Mouse (Mus musculus) lung, postnatal 0 days (tissue): ENCODE measurements around the gene Dnpep.

Source experiments
- CTCF ChIP-seq: IDR thresholded peaks from 2 replicates; pipeline ENCODE4 v1.5.1; 2016; ENCODE audit warnings: antibody characterized with exemption, mild to moderate bottlenecking
- EP300 ChIP-seq: IDR thresholded peaks from 2 replicates; pipeline ENCODE4 v1.6.1; 2016; ENCODE audit warnings: antibody characterized with exemption, mild to moderate bottlenecking, control low read depth

DNA sequence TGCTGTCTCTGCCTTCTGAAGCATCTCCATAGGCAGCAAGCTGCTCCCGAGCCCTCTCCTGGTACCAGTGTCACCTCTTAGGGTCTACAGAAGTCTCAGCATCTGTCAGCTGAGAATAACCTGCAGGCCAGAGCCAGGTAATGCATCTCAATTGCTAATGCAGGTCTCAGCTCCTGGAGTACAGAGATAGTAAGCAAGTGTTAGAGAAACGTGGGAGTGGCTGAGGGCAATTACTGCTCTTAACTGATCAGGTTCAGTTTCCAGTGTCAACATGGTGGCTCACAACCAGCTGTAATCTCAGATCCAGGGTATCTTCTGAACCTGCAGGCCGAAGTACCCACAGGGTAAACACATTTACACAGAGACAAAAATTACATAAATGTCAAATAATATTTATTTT lies 18.7 kb upstream of the Dnpep start:
- TF ChIP-seq CTCF (no peak), EP300 (no peak)
